Mouse (Mus musculus) forebrain, embryonic 13.5 days (tissue): ENCODE measurements around the gene Atxn1. TPM values are rescaled to one million over a fixed set of nuclear protein-coding genes. Genes with fewer than 3 reads are reported as not detected.
A peak's percentile ranks its signal among the peaks of the same experiment; 100 is the strongest.

Source experiments
- ATAC-seq: fragments of 200-750 bp; cut with Nextera tagmentation; 2 replicates; pipeline ENCODE4 v1.8.0; 2017
- H3K27ac ChIP-seq: fragments of 300-500 bp; sonication (generic); 2 replicates; pipeline ENCODE4 v1.5.1; 2015; ENCODE audit warnings: inconsistent platforms, mild to moderate bottlenecking, moderate library complexity
- H3K27me3 ChIP-seq: fragments of 300-500 bp; sonication (generic); 2 replicates; pipeline ENCODE4 v1.6.1; 2015; ENCODE audit warnings: mild to moderate bottlenecking, inconsistent platforms
- H3K36me3 ChIP-seq: fragments of 300-500 bp; sonication (generic); 2 replicates; pipeline ENCODE4 v1.6.1; 2015; ENCODE audit warnings: mild to moderate bottlenecking, inconsistent platforms; ENCODE audit not compliant: poor library complexity, severe bottlenecking
- H3K4me1 ChIP-seq: fragments of 300-500 bp; sonication (generic); 2 replicates; pipeline ENCODE4 v1.6.1; 2015; ENCODE audit warnings: inconsistent platforms
- H3K4me2 ChIP-seq: fragments of 300-500 bp; sonication (generic); 2 replicates; pipeline ENCODE4 v1.6.1; 2015; ENCODE audit warnings: inconsistent platforms, mild to moderate bottlenecking, moderate library complexity
- H3K4me3 ChIP-seq: fragments of 300-500 bp; sonication (generic); 2 replicates; pipeline ENCODE4 v1.5.1; 2015; ENCODE audit warnings: mild to moderate bottlenecking, inconsistent platforms
- H3K9ac ChIP-seq: fragments of 300-500 bp; sonication (generic); 2 replicates; pipeline ENCODE4 v1.6.1; 2015; ENCODE audit warnings: mild to moderate bottlenecking, inconsistent platforms
- H3K9me3 ChIP-seq: fragments of 300-500 bp; sonication (generic); replicated peaks from 2 replicates; pipeline ENCODE4 v1.6.1; 2016; ENCODE audit warnings: inconsistent platforms
- WGBS: fragments of 180-500 bp; shearing (Covaris S2); methylation state at CpG from one replicate; pipeline ENCODE4 v1.1.7; 2015; 5-methylcytosine and 5-hydroxymethylcytosine counted together
- polyA plus RNA-seq: library from polyadenylated mRNA; unstranded; fragments of >200 nt; fragmentation: Nextera tagmentation; extraction: Ambion mirVana; gene quantifications from 2 replicates; pipeline ENCODE4 v1.2.1, GENCODE M21; 2015

Atxn1 gene
- polyA plus RNA-seq, 1 experiment from 2014 or later = 7.7 TPM

DNA sequence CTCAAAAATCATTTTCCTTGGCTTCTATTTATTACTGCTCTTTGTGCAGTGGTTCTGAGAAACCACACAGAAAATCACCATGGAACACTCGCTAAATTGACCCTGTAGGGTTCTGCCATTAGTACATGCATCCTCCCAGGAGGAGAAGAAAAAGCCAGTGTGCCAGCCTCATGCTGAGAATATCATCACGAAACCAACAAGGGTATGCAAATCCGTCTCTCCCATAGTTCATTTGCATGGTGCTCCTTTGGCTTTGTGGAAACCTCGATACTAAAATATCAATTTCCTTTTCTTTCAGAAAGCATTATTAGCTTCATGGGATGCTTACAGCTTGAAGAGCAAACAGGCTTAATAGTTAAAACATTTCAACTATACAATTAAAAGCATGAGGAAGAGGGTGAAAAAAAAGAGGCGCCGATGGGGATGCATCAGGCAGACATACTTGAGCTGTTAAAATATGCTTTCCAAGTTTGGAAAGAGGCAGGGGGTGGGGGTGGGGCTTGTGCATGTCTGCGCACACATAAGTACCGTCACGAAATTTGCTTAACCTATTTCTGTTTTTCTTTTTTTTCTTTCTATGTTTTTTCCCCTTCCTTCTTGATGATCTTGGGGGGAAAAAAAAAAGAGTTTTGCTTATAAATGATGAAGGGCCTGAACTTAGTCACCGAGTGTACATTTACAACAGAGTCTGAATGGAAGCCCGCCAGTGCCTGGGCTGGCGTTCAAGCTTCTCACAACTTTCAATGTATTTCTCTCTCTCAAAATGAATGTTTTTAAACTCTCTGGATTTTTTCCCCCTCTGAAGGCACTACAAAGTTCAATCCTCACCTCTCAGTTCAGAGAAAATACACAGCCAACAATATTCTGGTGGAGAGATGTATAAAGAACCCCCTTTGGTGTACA lies 303.3 kb downstream of the Atxn1 start:
- Histone ChIP-seq H3K4me1 (peaks cover 20% of the 10 kb centered on the region), H3K36me3 (no peaks in the 10 kb centered on the region), H3K9me3 (no peaks in the 10 kb centered on the region), H3K27ac (no peak overlapping the region), H3K9ac (no peak overlapping the region), H3K4me2 (no peak overlapping the region), H3K4me3 (no peak overlapping the region), H3K27me3 (no peaks in the 10 kb centered on the region)
- 70% methylated on average over 12 of the region's 12 CpGs for WGBS
- ATAC-seq = no peak

DNA sequence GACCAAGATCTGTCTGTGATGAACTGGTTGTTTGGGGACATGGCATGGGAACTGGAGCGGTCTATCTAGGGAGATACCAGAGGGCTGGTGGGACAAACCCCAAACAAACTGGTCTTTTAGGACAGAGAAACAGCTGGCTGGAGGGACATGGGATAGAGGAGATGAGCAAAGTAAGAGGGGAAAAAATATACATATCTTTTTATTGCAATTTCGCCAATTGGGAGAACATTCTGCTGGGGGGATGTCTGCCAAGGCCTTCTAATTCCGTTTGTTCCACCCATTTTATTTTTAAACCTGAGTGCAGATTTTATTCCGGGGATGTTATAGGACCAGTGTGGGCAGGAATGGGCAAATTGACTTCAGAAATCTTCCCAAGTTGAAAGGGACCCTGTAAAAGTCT lies 305.0 kb downstream of the Atxn1 start:
- peaks cover 20% of the 10 kb centered on the region for H3K4me1 ChIP-seq
- WGBS = 84% methylated on average over 4 of the region's 4 CpGs
- H3K9ac ChIP-seq = no peak overlapping the region

GRCm38 (mm10) chr13:45658343-45658742 lies 306.5 kb downstream of the Atxn1 start:
- Histone ChIP-seq H3K4me2 (no peak overlapping the region), H3K9me3 (no peaks in the 10 kb centered on the region), H3K27me3 (no peaks in the 10 kb centered on the region), H3K4me3 (no peak overlapping the region), H3K36me3 (no peaks in the 10 kb centered on the region), H3K27ac (no peak overlapping the region), H3K9ac (no peak overlapping the region), H3K4me1 (peaks cover 20% of the 10 kb centered on the region)
- ATAC-seq = no peak
- 98% methylated on average over 5 of the region's 5 CpGs for WGBS

More for the DNA sequence above, 305.0 kb downstream of the Atxn1 start:
- Histone ChIP-seq H3K36me3 (no peaks in the 10 kb centered on the region), H3K9me3 (no peaks in the 10 kb centered on the region), H3K4me2 (no peak overlapping the region), H3K4me3 (no peak overlapping the region), H3K27ac (no peak overlapping the region), H3K27me3 (no peaks in the 10 kb centered on the region)
- no peak for ATAC-seq

- no peak overlapping the region for H3K4me2 ChIP-seq
- H3K9ac ChIP-seq = no peak overlapping the region
- no peaks in the 10 kb centered on the region for H3K27me3 ChIP-seq
- H3K9me3 ChIP-seq = no peaks in the 10 kb centered on the region
- H3K4me3 ChIP-seq = no peak overlapping the region
- no peaks in the 10 kb centered on the region for H3K36me3 ChIP-seq
- 100% methylated on average over 1 of the region's 1 CpGs for WGBS
- peaks cover 15% of the 10 kb centered on the region for H3K4me1 ChIP-seq
- no peak for ATAC-seq
- H3K27ac ChIP-seq = no peak overlapping the region
Observed at GRCm38 (mm10) chr13:45657176-45657575, 307.6 kb downstream of the Atxn1 start.

- no peaks in the 10 kb centered on the region for H3K9me3 ChIP-seq
- WGBS = 75% methylated on average over 10 of the region's 10 CpGs
- H3K9ac ChIP-seq = no peak overlapping the region
- H3K4me1 ChIP-seq = no peaks in the 10 kb centered on the region
- H3K27me3 ChIP-seq = no peaks in the 10 kb centered on the region
- H3K4me2 ChIP-seq = no peak overlapping the region
- H3K4me3 ChIP-seq = no peak overlapping the region
- no peaks in the 10 kb centered on the region for H3K36me3 ChIP-seq
- H3K27ac ChIP-seq = no peak overlapping the region; the same call in 1 of the 2 replicates
- no peak for ATAC-seq
Observed at GRCm38 (mm10) chr13:45651652-45652241, 313.1 kb downstream of the Atxn1 start.

GRCm38 (mm10) chr13:45649197-45649812 lies 315.5 kb downstream of the Atxn1 start:
- Histone ChIP-seq H3K4me3 (no peak overlapping the region), H3K9ac (no peak overlapping the region), H3K9me3 (no peaks in the 10 kb centered on the region), H3K27ac (no peak overlapping the region), H3K4me1 (no peaks in the 10 kb centered on the region), H3K36me3 (no peaks in the 10 kb centered on the region), H3K27me3 (no peaks in the 10 kb centered on the region), H3K4me2 (no peak overlapping the region)
- ATAC-seq = no peak
- WGBS = 78% methylated on average over 4 of the region's 4 CpGs

DNA sequence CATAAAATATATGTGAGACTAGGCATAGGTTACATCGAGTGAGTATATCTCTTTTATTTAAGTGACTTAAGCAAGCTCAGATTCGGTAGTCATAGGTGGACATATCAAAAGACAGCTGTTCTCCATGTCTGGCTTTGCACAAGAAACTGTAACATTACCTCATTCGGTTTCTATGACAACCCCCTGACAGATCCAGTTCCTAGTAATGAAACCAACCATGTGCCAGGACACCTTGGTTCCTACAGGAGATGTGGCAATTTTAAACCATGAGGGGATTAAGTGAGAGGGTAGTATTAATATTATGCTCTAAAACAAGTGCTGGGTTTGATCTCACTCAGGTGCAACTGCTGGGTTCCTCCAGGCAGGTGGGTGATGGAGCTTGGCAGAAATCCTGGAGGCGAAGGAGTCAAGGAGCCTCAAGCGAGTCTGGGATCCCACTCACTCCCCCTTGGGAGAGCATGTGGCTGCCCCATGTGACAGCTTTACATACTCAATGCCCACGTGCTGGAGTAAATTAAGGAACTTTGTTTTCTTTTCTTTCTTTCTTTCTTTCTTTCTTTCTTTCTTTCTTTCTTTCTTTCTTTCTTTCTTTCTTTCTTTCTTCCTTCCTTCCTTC lies 320.9 kb downstream of the Atxn1 start:
- no peak overlapping the region for H3K27ac ChIP-seq
- 71% methylated on average over 6 of the region's 6 CpGs for WGBS

DNA sequence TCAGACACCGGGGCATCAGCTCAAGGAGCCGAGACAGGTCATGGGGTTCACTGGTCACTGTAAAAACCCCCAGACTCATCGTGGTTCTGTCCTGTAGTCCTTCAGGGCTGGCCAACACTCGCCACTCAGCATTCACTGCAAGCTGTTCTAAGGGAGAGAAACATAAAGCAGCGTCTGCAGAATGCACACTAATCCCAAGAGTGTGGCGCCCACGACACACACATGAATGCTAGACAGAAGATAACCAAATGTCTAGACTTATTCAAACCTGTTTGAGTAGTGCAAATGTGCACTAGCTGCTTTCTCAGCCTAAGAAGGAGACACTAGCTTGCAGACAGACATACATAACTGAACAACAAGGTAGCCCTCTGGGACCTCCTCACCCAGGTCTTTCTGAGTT lies 321.9 kb downstream of the Atxn1 start:
- WGBS = 71% methylated on average over 7 of the region's 7 CpGs
- Histone ChIP-seq H3K9ac (no peak overlapping the region), H3K4me1 (peaks cover 16% of the 10 kb centered on the region), H3K9me3 (no peaks in the 10 kb centered on the region), H3K27me3 (no peaks in the 10 kb centered on the region), H3K4me3 (no peak overlapping the region), H3K4me2 (no peak overlapping the region), H3K36me3 (no peaks in the 10 kb centered on the region), H3K27ac (no peak overlapping the region)
- no peak for ATAC-seq

More for the DNA sequence above, 320.9 kb downstream of the Atxn1 start:
- Histone ChIP-seq H3K4me1 (peaks cover 16% of the 10 kb centered on the region), H3K4me2 (no peak overlapping the region), H3K36me3 (no peaks in the 10 kb centered on the region), H3K27me3 (no peaks in the 10 kb centered on the region), H3K4me3 (no peak overlapping the region), H3K9me3 (no peaks in the 10 kb centered on the region), H3K9ac (no peak overlapping the region)
- ATAC-seq = peak; percentile 24; the same call in 1 of the 2 replicates

GRCm38 (mm10) chr13:45640431-45640830 lies 324.4 kb downstream of the Atxn1 start:
- no peaks in the 10 kb centered on the region for H3K9me3 ChIP-seq
- H3K36me3 ChIP-seq = no peaks in the 10 kb centered on the region
- H3K27ac ChIP-seq = no peak overlapping the region
- ATAC-seq = no peak
- H3K4me2 ChIP-seq = no peak overlapping the region
- peaks cover 16% of the 10 kb centered on the region for H3K4me1 ChIP-seq
- H3K27me3 ChIP-seq = no peaks in the 10 kb centered on the region
- no peak overlapping the region for H3K9ac ChIP-seq
- H3K4me3 ChIP-seq = no peak overlapping the region
- 63% methylated on average over 5 of the region's 5 CpGs for WGBS

- Histone ChIP-seq H3K4me3 (no peak overlapping the region), H3K9ac (no peak overlapping the region), H3K27me3 (no peaks in the 10 kb centered on the region), H3K9me3 (no peaks in the 10 kb centered on the region), H3K4me1 (peaks cover 8% of the 10 kb centered on the region), H3K36me3 (no peaks in the 10 kb centered on the region), H3K4me2 (no peak overlapping the region), H3K27ac (no peak overlapping the region)
- ATAC-seq = no peak
- WGBS = 89% methylated on average over 1 of the region's 1 CpGs
Observed at GRCm38 (mm10) chr13:45638281-45638680, 326.5 kb downstream of the Atxn1 start.

GRCm38 (mm10) chr13:45637324-45637723 lies 327.5 kb downstream of the Atxn1 start:
- no peak overlapping the region for H3K4me3 ChIP-seq
- H3K27me3 ChIP-seq = no peaks in the 10 kb centered on the region
- H3K9me3 ChIP-seq = no peaks in the 10 kb centered on the region
- H3K4me2 ChIP-seq = no peak overlapping the region
- no peaks in the 10 kb centered on the region for H3K36me3 ChIP-seq
- H3K9ac ChIP-seq = no peak overlapping the region
- no peak overlapping the region for H3K27ac ChIP-seq
- no peak for ATAC-seq
- no peaks in the 10 kb centered on the region for H3K4me1 ChIP-seq
- WGBS = 56% methylated on average over 8 of the region's 8 CpGs

GRCm38 (mm10) chr13:45636435-45636834 lies 328.4 kb downstream of the Atxn1 start:
- 92% methylated on average over 3 of the region's 3 CpGs for WGBS

More at GRCm38 (mm10) chr13:45636435-45636834, 328.4 kb downstream of the Atxn1 start:
- no peak for ATAC-seq
- H3K4me3 ChIP-seq = no peak overlapping the region
- no peak overlapping the region for H3K27ac ChIP-seq
- no peaks in the 10 kb centered on the region for H3K9me3 ChIP-seq
- H3K36me3 ChIP-seq = no peaks in the 10 kb centered on the region
- H3K4me1 ChIP-seq = 0 out of 2 replicates have a peak, but pooled peaks cover 2% of the 10 kb centered on the region
- H3K4me2 ChIP-seq = no peak overlapping the region
- H3K9ac ChIP-seq = no peak overlapping the region
- H3K27me3 ChIP-seq = no peaks in the 10 kb centered on the region
